Mouse (Mus musculus) embryonic fibroblast, embryonic 13.5 days (primary cell): Measurements from ENCODE around the gene Iqsec1.

Experiments used
- CTCF ChIP-seq: IDR thresholded peaks from 2 replicates; pipeline ENCODE4 v1.5.1; 2011; ENCODE audit warnings: mild to moderate bottlenecking, control low read depth, low read length, moderate library complexity, borderline replicate concordance; ENCODE audit not compliant: insufficient read depth
- POLR2A ChIP-seq: IDR thresholded peaks from 2 replicates; pipeline ENCODE4 v1.6.1; 2011; ENCODE audit warnings: low read depth, mild to moderate bottlenecking, control low read depth, low read length, moderate library complexity

- TF ChIP-seq POLR2A (no peak), CTCF (no peak)
Measured at GRCm38 (mm10) chr6:90868033-90868432, 120.5 kb downstream of the Iqsec1 start.
